Mouse (Mus musculus) olfactory bulb, adult 2 months (tissue): ENCODE data around the gene Wnk2.

Source experiments
- CTCF ChIP-seq: fragments of 200-500 bp; IDR thresholded peaks from 2 replicates; pipeline ENCODE4 v1.5.1; 2012; ENCODE audit warnings: low read depth, mild to moderate bottlenecking, low read length, moderate library complexity; ENCODE audit not compliant: insufficient read depth
- POLR2A ChIP-seq: fragments of 200-500 bp; IDR thresholded peaks from 2 replicates; pipeline ENCODE4 v1.6.1; 2012; ENCODE audit warnings: mild to moderate bottlenecking, low read depth, low read length, moderate library complexity; ENCODE audit not compliant: insufficient read depth

- TF ChIP-seq CTCF (no peak), POLR2A (no peak)
Measured at GRCm38 (mm10) chr13:49021693-49022092, 126.1 kb downstream of the Wnk2 start.
